Mouse (Mus musculus): ENCODE results near the gene Flt1. TPM values are rescaled to one million over a fixed set of nuclear protein-coding genes. Genes with fewer than 3 reads are reported as not detected.
A peak's percentile ranks its signal among the peaks of the same experiment; 100 is the strongest.

The Flt1 gene
- polyA plus RNA-seq, 1 experiment from 2014 or later: 20.4 TPM

DNA sequence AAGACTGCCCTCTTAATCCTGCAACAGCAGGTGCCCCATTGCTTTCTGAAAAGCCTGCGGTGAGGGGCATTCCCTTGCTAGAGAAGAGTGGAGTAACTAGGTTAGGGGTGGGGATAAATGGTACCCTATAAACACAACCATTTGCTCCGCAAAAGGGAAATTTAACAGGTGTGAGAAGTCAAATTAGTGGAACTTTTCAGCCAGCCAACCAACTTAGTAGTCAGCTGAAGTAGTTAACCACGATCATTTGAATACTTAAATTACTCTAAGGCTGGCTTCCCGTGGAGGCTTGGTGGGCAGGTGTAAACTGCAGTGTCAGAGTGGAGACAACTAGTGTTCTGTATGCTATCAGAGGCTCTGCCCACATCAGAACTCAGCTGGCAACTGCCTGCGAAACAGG lies 28.6 kb downstream of the Flt1 start:
- Histone ChIP-seq H3K36me3 (ENCODE audit: control insufficient read depth, insufficient read depth, low read length) (no peaks in the 10 kb centered on the region), H3K4me3 (ENCODE audit: low read depth, low read length) (no peak overlapping the region), H3K4me2 (no peak overlapping the region), H3K4me1 (ENCODE audit: control insufficient read depth, insufficient read depth, low read length) (no peaks in the 10 kb centered on the region), H3K9me3 (replicated peaks; ENCODE audit: control insufficient read depth, low read length) (no peaks in the 10 kb centered on the region), H3K27me3 (ENCODE audit: control insufficient read depth, insufficient read depth, low read length) (no peaks in the 10 kb centered on the region), H3K27ac (ENCODE audit: low read depth, low read length) (no peak overlapping the region), H3K9ac (ENCODE audit: low read depth, low read length) (no peak overlapping the region)
- WGBS (ENCODE audit: insufficient replicate concordance): 40% methylated on average over 5 of the region's 5 CpGs
- ATAC-seq (replicated peaks; ENCODE audit: insufficient number of reproducible peaks, low FRiP score, low TSS enrichment): no peak

DNA sequence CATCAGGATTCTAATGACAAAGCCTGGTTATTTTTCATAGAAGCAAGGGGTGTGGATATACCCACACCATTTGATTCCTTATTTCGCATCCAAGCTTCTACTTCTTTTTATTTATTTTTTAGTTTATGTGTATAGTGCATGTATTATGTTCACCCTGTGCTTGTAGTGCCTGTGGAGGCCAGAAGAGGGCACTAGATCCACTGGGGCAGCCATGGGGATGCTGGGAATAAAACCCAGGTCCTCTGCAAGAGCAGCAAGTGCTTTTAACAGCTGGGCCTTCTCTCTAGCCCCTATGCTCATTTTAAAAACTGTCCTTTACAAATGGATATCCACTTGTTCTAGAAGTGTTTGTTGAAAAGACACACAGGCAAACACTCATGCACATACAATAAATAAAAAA lies 33.2 kb downstream of the Flt1 start:
- Histone ChIP-seq H3K4me3 (ENCODE audit: low read depth, low read length) (no peak overlapping the region), H3K36me3 (ENCODE audit: control insufficient read depth, insufficient read depth, low read length) (no peaks in the 10 kb centered on the region), H3K9me3 (replicated peaks; ENCODE audit: control insufficient read depth, low read length) (no peaks in the 10 kb centered on the region), H3K27ac (ENCODE audit: low read depth, low read length) (no peak overlapping the region), H3K4me2 (no peak overlapping the region), H3K27me3 (ENCODE audit: control insufficient read depth, insufficient read depth, low read length) (no peaks in the 10 kb centered on the region), H3K9ac (ENCODE audit: low read depth, low read length) (no peak overlapping the region), H3K4me1 (ENCODE audit: control insufficient read depth, insufficient read depth, low read length) (no peaks in the 10 kb centered on the region)
- no peak for ATAC-seq (replicated peaks; ENCODE audit: insufficient number of reproducible peaks, low FRiP score, low TSS enrichment)
- 83% methylated on average over 1 of the region's 1 CpGs for WGBS (ENCODE audit: insufficient replicate concordance)

DNA sequence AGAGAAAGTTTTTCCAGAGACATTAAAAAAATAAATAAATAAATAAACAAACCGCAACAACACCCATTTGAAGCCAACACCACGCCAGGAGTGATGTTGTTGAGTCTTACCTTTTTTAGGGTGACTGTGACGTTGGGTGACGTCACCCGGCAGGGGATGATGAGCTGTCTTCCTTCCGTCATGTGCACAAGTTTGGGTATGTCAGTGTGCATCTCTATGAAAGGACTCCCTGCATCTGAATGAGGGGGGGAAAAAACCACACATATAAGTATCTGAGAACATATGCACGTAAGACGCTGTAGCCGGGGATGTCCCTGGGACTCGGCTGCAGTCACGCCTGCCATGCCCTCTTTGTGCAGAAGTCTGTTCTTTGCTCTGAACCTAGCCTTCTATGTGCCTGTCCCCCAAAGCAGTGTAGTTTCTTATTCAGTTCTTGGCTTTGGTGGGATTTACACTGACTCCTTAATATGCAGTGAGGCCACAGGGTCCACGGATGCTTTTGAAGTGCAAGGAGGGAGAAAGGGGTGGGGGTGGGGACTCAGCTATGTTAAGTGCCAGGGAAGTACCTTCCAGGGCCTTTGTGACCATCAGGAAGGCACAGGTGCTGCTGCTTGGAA lies 42.0 kb downstream of the Flt1 start:
- WGBS (ENCODE audit: insufficient replicate concordance): 81% methylated on average over 12 of the region's 12 CpGs
- Histone ChIP-seq H3K27ac (ENCODE audit: low read depth, low read length) (no peak overlapping the region), H3K4me2 (no peak overlapping the region), H3K4me1 (ENCODE audit: control insufficient read depth, insufficient read depth, low read length) (peaks cover 6% of the 10 kb centered on the region; the same call in 1 of the 2 replicates), H3K9ac (ENCODE audit: low read depth, low read length) (no peak overlapping the region), H3K4me3 (ENCODE audit: low read depth, low read length) (no peak overlapping the region), H3K27me3 (ENCODE audit: control insufficient read depth, insufficient read depth, low read length) (no peaks in the 10 kb centered on the region), H3K9me3 (replicated peaks; ENCODE audit: control insufficient read depth, low read length) (no peaks in the 10 kb centered on the region), H3K36me3 (ENCODE audit: control insufficient read depth, insufficient read depth, low read length) (peaks cover 2% of the 10 kb centered on the region; the same call in 1 of the 2 replicates)
- ATAC-seq (replicated peaks; ENCODE audit: insufficient number of reproducible peaks, low FRiP score, low TSS enrichment): no peak

DNA sequence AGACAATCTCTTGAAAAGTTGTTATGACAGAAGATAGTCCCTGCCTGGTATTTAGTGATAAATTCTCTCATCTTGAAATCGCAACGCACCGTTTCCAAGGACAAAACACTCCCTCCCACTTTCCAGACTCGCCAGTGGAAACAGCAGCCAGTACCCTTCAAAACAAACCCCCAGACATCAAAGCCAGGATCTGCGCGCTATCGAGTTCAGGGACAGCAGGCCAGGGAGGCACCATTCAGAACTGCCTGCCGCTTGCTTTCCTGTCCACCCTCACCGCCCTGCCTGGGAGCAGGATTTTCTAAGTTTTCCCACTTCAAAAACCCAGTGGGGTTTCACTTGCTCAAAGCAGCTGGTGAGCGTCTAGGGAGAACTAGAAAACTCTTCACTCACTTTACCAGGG lies 44.6 kb downstream of the Flt1 start:
- WGBS (ENCODE audit: insufficient replicate concordance): 26% methylated on average over 10 of the region's 10 CpGs
- H3K27me3 ChIP-seq (ENCODE audit: control insufficient read depth, insufficient read depth, low read length): no peaks in the 10 kb centered on the region
- H3K4me1 ChIP-seq (ENCODE audit: control insufficient read depth, insufficient read depth, low read length): peaks cover 6% of the 10 kb centered on the region; the same call in 1 of the 2 replicates
- peaks cover 4% of the 10 kb centered on the region; the same call in 1 of the 2 replicates for H3K36me3 ChIP-seq (ENCODE audit: control insufficient read depth, insufficient read depth, low read length)
- H3K9me3 ChIP-seq (replicated peaks; ENCODE audit: control insufficient read depth, low read length): no peaks in the 10 kb centered on the region
- H3K4me2 ChIP-seq: peak overlapping the region; percentile 41
- no peak overlapping the region for H3K4me3 ChIP-seq (ENCODE audit: low read depth, low read length)
- H3K9ac ChIP-seq (ENCODE audit: low read depth, low read length): no peak overlapping the region
- peak overlapping the region; percentile 37; the same call in 1 of the 2 replicates for H3K27ac ChIP-seq (ENCODE audit: low read depth, low read length)
- ATAC-seq (replicated peaks; ENCODE audit: insufficient number of reproducible peaks, low FRiP score, low TSS enrichment): no peak

DNA sequence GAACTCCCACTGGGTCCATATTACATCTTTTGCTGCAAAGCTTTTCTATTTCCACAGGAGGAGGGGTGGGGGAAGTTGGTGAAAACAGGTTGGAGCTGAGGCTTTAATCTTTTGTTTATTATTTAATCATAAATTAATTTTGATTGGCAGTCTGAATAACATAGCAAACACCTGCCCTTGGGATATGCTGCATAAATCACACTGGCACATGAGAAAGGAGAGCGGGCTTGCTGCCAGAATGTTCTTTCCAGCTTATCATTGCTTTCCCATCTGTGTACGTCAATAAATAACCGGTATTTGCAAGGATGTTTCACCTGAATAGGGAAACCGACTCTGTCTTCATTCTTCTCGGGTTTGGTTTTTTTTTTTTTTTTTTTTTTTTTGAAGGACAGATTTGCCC lies 45.1 kb downstream of the Flt1 start:
- Histone ChIP-seq H3K27ac (ENCODE audit: low read depth, low read length) (no peak overlapping the region), H3K4me3 (ENCODE audit: low read depth, low read length) (no peak overlapping the region), H3K4me1 (ENCODE audit: control insufficient read depth, insufficient read depth, low read length) (peaks cover 6% of the 10 kb centered on the region; the same call in 1 of the 2 replicates), H3K4me2 (no peak overlapping the region), H3K36me3 (ENCODE audit: control insufficient read depth, insufficient read depth, low read length) (peaks cover 4% of the 10 kb centered on the region; the same call in 1 of the 2 replicates), H3K9me3 (replicated peaks; ENCODE audit: control insufficient read depth, low read length) (no peaks in the 10 kb centered on the region), H3K9ac (ENCODE audit: low read depth, low read length) (no peak overlapping the region), H3K27me3 (ENCODE audit: control insufficient read depth, insufficient read depth, low read length) (no peaks in the 10 kb centered on the region)
- WGBS (ENCODE audit: insufficient replicate concordance): 71% methylated on average over 5 of the region's 5 CpGs
- no peak for ATAC-seq (replicated peaks; ENCODE audit: insufficient number of reproducible peaks, low FRiP score, low TSS enrichment)

DNA sequence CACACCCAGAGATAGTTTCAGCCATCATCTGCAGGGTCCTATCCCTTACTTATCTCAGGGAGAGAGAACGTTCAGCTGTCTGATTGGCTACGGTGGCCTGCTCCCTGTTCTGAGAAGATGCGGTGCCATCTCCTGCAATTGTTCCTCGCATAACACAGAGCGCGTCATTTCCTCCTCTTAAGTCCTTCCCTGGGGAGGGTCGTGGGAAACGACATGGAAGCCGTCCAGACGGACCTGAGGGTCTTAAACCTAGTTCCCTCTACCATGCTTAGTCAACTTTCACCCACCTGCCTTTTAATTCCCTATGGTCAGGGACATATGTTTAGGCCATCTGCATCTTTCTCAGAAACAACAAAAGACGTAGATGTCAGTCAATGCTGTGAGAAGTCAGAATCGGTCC lies 46.5 kb downstream of the Flt1 start:
- Histone ChIP-seq H3K9ac (ENCODE audit: low read depth, low read length) (no peak overlapping the region), H3K4me3 (ENCODE audit: low read depth, low read length) (no peak overlapping the region), H3K9me3 (replicated peaks; ENCODE audit: control insufficient read depth, low read length) (no peaks in the 10 kb centered on the region), H3K4me2 (no peak overlapping the region), H3K36me3 (ENCODE audit: control insufficient read depth, insufficient read depth, low read length) (peaks cover 4% of the 10 kb centered on the region; the same call in 1 of the 2 replicates), H3K27me3 (ENCODE audit: control insufficient read depth, insufficient read depth, low read length) (no peaks in the 10 kb centered on the region), H3K27ac (ENCODE audit: low read depth, low read length) (no peak overlapping the region), H3K4me1 (ENCODE audit: control insufficient read depth, insufficient read depth, low read length) (peaks cover 6% of the 10 kb centered on the region; the same call in 1 of the 2 replicates)
- WGBS (ENCODE audit: insufficient replicate concordance): 88% methylated on average over 12 of the region's 12 CpGs
- ATAC-seq (replicated peaks; ENCODE audit: insufficient number of reproducible peaks, low FRiP score, low TSS enrichment): no peak

DNA sequence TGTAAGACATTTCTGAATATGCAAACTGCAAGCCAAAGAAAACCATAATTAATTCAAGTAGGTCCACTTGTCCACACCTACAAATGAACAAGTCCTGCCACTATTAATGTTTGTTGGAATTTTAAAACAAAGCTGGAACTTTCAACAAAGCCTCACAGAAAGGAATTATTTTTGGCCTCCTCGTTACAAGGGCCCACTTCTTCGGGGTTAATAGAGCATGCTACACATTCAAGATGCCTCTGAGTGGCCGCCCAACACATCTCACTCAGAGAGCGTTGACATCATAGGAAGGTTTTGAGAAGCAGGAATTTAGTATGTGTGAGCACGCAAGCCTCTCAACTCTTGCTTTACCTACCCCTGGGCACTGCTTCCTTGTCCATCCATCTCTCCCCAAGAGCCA lies 50.0 kb downstream of the Flt1 start:
- Histone ChIP-seq H3K4me3 (ENCODE audit: low read depth, low read length) (no peak overlapping the region), H3K4me2 (no peak overlapping the region), H3K36me3 (ENCODE audit: control insufficient read depth, insufficient read depth, low read length) (peaks cover 4% of the 10 kb centered on the region; the same call in 1 of the 2 replicates), H3K27ac (ENCODE audit: low read depth, low read length) (no peak overlapping the region), H3K4me1 (ENCODE audit: control insufficient read depth, insufficient read depth, low read length) (no peaks in the 10 kb centered on the region), H3K9ac (ENCODE audit: low read depth, low read length) (no peak overlapping the region), H3K27me3 (ENCODE audit: control insufficient read depth, insufficient read depth, low read length) (no peaks in the 10 kb centered on the region), H3K9me3 (replicated peaks; ENCODE audit: control insufficient read depth, low read length) (no peaks in the 10 kb centered on the region)
- ATAC-seq (replicated peaks; ENCODE audit: insufficient number of reproducible peaks, low FRiP score, low TSS enrichment): no peak
- 60% methylated on average over 5 of the region's 5 CpGs for WGBS (ENCODE audit: insufficient replicate concordance)

DNA sequence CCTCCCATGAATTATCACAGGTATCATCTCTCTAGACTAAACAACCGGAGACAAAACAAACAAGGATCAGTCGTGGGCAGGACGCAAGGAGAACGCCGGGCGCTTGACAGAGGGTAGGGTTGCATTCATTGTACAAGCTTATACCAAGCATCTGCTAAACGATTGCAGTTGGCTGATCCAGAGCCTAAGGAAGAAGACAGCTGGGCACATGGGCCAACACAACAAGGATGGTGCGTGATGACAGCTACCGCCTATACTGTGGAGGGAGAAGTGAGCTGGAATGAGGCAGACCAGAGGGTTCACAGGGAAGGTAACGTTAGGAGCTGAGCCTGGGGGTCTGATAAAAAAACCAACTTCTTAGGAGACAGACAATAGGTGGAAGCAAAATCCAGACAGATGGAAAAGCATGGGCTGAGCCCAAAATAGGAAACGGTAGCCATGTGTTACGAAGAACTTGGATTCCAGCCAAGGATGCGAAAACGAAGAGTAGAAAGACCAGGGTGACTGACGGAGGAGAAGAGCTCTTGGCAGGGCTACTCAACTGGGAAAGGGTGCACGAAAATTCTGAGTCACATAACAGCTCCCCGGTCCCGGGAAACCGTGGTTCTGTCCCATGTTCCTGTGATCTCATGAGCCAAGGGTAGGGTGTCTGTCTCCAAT lies 53.9 kb downstream of the Flt1 start:
- Histone ChIP-seq H3K4me1 (ENCODE audit: control insufficient read depth, insufficient read depth, low read length) (no peaks in the 10 kb centered on the region), H3K9ac (ENCODE audit: low read depth, low read length) (no peak overlapping the region), H3K27me3 (ENCODE audit: control insufficient read depth, insufficient read depth, low read length) (no peaks in the 10 kb centered on the region), H3K27ac (ENCODE audit: low read depth, low read length) (no peak overlapping the region), H3K9me3 (replicated peaks; ENCODE audit: control insufficient read depth, low read length) (0 out of 2 replicates have a peak, but pooled peaks cover 4% of the 10 kb centered on the region), H3K4me2 (no peak overlapping the region), H3K36me3 (ENCODE audit: control insufficient read depth, insufficient read depth, low read length) (no peaks in the 10 kb centered on the region), H3K4me3 (ENCODE audit: low read depth, low read length) (no peak overlapping the region)
- 69% methylated on average over 19 of the region's 19 CpGs for WGBS (ENCODE audit: insufficient replicate concordance)
- ATAC-seq (replicated peaks; ENCODE audit: insufficient number of reproducible peaks, low FRiP score, low TSS enrichment): no peak; the same call in 1 of the 2 replicates

Measured in heart, embryonic 11.5 days (tissue).